Mouse (Mus musculus): ENCODE measurements around the gene Rer1.
"Not testable (repeated sequence)": the region's sequence is repeated elsewhere in the genome, so short reads cannot be mapped to it uniquely, and the experiment has no call there.

Rer1 gene

DNA sequence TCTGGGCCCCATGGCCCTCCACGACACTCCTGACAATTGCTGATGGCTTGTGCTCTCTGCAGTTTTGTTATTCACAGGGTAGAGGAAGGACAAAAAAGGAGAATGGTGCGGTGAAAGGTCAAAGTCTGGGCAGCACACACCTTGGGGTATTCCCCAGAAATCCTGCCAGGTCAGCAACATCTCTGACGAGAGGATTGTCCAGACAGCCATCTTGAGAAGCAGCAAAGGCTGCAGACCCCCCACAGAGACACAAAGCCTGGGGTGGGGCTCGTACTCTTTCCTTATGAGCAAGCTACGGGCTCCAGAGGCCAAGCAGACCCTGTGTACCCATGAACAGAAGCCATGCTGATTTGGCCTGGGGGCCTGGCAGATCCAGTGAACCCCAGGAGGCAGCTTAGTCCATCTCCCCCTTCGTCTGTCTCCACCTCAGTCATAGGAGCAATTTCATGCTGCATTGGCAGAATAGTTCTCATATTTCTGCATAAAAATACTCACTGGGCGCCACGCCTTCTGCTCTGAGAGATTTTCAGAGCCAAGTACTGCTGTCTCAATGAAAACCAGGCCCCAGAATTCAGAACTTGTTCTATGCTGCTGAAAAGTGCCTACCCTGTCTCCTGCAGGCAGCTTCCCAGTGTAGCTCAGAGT lies 27.7 kb upstream of the Rer1 start:
- DNase-seq (ENCODE audit: low spot score), result no peak

DNA sequence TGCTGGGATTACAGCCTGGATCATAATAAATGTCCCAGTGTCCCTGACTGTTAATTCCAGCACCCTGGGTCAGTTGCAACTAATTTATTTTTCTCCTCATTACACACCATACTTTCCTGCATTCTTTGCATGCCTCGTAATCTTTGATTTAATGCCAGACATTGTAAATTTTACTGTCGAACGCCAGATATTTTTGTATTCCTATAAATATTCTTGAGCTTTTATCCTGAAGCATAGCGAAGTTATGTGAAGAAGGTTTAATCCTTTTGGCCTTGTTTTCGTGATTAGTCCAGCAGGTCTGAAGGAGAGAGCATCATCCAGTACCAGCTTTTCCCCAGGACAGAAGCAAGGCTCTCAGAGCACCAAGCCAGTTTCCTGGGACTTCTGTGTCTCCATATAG lies 23.3 kb upstream of the Rer1 start:
- no peak for DNase-seq (ENCODE audit: low spot score)

GRCm38 (mm10) chr4:155107886-155108285 lies 21.7 kb upstream of the Rer1 start:
- no peak for DNase-seq (ENCODE audit: low spot score)

DNA sequence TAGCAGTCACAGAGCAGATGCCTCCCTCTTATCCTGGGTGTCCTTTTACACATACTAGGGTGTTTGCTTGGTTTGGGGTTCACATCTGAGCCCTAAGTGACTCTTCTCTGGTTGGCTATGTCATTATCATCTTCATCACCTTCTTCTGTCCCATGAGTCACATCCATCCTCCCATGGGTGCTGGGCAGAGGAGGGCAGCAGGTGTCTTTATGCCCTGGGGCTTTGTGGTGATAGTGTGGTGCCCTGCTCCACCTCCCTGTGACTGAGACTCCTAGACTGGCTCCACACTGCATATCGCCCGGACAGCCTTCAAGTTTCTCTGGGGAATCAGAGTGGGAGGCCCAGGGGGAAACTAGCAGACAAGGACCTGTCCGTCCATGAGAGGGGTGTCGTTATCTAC lies 12.4 kb upstream of the Rer1 start:
- no peak for DNase-seq (ENCODE audit: low spot score)

DNA sequence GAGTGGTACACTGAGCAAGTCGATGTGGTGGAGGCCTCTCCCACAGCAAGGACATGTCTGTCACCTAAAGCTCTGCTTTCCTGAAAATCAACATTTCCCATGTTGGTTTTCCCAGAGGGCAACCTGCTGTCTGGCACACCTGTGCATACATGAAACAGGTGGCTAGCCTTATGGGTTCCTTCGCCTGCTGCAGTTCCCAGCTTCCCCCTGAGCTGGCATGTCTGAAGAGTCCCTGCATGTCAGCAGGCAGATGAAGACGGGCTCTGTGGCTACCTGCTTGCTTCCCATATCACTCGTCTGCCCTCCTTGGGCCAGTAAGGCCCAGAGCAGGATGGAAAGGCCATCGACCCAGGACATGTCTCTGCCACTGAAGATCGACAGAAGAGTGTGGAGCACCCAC lies 11.3 kb upstream of the Rer1 start:
- DNase-seq (ENCODE audit: low spot score), result no peak

DNA sequence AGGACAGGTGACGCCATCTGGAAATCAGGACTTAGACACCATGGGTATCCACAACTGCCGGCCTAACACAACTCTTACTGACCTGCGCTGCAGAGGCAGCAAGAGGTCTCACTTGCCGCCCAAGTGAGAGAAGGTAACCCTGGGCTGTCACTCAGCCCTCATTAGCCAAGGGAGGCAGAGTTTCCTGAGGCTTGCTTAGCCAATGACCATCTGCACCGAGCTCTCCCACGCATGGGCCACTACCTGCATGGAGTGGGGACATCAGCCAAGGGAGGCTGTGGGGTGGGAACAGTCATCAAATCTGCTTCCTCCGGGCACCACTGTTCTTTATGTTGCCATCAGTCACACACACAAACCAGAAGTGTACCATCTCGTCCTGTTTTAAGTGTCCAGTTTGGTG lies 9.8 kb upstream of the Rer1 start:
- DNase-seq (ENCODE audit: low spot score), result no peak

- peak; percentile 76 for DNase-seq (ENCODE audit: low spot score)
Measured at GRCm38 (mm10) chr4:155095238-155095900, 9.2 kb upstream of the Rer1 start.

DNA sequence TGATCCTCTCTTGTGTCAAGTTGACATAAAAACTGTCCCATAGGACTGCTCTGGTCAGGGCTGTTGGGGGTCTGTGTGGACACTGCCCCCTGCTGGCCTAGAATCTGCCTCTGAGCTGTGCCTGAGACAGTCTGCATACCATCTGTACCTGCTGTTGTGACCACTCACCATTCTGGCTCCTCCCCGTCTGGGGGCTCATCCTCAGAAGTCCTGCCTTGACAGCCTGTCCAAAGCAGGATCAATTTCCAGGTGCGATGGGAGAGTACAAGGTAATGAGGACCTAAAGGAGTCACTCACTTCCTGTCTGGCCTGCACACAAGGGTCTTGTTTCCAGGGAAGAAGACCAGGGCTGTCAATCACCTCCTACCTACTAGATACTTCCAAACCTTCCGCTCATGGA lies 8.4 kb upstream of the Rer1 start:
- no peak for DNase-seq (ENCODE audit: low spot score)

DNA sequence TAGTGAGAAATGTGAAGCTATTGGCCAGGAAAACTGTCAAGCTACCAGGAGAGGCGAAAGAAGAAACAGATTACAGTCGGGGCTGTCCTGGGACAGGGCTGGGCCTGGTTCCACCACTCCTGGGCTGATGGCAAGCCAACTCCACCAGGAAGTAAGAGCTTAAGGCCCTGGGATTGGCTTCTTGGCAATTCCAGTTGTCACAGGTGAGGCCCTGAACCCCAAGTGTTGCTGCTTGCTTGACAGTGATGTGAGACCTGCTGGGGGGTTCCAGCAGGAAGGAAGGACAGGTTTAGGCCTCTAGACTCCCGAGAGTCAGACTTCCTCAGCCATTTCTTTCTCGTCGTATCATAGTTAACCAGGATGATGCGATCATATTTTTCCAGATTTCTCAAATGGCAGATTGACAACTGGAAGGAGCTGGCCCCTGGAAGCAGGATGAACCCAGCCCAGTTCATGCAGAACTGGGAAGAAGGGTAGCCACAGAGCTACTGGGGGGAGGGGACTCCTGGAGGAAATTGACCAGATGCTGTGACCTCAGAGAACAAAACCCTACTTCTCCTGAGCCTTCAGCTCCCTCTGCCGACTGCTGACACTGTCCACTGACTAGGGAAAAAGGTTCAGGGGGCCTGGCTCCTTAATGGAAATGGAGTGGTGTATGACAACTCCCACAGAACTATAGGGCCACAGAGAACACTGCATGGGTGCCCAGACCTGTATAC lies 7.4 kb upstream of the Rer1 start:
- no peak for DNase-seq (ENCODE audit: low spot score)

- no peak for DNase-seq (ENCODE audit: low spot score)
Measured at GRCm38 (mm10) chr4:155092718-155093430, 6.7 kb upstream of the Rer1 start.

DNA sequence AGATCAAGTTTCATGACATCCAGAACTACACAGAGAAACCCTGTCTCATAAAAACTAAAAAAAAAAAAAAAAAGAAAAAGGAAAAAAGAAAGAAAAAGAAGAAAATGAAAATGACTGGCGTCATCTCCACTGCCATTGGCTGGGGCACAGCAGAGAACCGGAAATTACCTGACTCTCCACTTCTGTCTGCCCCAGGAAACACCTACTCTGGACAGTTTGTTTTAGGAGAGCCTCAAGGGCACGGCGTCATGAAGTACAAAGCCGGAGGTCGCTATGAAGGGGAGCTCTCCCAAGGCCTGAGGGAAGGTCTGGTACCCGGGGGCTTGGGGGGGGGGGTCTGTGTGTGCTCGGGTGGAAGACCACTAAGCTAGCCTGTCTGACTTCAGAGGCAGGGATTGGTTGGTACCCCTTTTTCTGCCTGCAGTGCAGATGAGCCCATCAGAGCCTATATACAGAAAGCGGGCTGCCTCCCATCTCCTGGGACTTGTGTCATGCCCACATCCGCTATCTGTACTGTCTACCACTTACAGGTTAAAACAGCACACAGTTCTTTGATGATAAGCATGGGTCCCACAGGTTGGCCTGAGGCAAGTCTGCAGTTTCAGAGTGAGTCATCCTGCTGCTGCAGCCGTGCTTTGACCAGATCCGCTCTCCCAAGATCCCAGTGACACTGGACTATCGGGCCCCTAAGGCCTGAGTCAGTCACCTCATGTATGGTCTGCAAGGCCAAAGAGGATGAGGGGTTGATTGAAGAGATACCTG lies 4.7 kb upstream of the Rer1 start:
- DNase-seq (ENCODE audit: low spot score), result no peak

DNA sequence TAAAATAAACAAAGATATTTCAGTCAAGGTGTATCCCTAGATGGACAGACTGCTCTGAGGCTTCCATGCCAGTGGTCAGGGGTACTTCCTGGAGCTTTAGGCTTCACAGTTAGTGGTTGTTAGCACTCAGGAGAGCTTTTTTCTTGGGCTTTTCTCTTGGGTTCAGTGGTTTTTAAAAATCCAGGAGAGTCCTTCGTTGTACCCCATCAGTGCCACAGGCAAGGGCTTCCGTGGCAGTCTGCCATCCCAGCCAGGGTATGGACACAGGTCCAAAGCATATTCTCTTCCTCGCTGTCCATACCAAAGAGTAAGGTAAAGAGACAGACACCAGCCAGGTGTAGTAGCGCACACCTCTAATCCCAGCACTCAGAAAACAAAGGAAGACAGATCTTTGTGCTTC lies 4.0 kb upstream of the Rer1 start:
- DNase-seq (ENCODE audit: low spot score), result no peak

- DNase-seq (ENCODE audit: low spot score), result no peak
Measured at GRCm38 (mm10) chr4:155089241-155089640, 3.1 kb upstream of the Rer1 start.

DNA sequence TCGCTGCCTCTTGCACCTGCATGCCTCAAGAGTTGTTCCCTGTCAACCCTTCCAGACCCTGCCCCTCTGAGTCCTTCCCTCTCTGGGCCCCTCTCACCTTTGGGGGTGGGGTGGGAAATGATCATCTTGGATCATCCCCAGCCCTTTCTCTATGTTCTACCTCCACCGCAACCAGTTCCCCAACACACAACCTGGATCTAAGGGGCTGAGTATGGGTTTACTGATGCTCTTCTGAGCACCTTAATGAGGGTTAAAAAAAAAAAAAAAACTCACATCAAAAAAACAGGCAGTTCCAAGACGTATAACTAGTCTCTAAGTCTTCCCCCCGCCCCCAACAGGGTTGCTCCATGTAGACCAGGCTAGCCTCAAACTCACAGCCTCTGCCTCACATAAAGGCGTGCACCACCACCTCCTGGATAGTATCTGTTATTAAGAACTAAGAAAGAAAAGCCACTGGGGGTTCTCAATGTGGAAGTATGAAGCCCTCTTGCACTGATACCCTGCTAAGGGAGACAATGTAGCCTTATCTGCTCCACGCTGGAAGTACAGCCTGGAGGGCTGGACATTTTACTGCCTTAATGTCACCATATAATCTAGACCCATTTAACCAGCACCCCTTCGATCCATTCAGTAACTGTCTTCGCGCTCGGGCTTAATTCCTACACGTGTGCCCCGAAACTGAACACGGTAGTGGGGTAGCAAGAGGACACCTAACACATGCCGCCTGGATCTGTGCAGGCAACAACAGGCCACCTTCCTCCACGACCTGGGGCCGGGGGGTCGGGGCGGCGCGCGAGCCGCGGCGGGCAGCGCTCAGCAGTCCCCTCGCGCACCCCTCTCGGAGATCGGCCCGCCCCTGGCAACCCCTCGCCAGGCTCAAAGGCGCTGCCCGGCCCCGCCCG lies 725 bp downstream of the Rer1 start:
- DNase-seq (ENCODE audit: low spot score), result no peak

DNA sequence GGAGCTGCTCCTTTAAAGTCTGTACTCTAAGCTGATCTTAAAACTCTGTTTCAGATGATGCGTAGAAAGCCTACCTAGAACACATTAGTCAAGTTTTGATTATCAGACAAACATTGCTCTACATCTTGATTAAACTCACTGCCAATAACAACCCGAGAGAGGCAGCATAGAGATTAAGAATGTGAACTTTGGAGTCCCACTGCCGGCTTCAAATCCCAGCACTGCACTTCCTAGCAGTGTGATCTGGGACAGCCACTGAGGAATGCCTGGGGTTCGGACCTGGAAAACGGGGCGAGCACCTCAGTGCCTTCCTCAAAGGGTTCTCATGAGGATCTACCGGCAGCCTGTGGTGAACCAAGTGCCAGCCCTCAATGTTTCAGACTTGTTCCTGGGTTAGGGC lies 1.8 kb downstream of the Rer1 start:
- DNase-seq (ENCODE audit: low spot score), result no peak

DNA sequence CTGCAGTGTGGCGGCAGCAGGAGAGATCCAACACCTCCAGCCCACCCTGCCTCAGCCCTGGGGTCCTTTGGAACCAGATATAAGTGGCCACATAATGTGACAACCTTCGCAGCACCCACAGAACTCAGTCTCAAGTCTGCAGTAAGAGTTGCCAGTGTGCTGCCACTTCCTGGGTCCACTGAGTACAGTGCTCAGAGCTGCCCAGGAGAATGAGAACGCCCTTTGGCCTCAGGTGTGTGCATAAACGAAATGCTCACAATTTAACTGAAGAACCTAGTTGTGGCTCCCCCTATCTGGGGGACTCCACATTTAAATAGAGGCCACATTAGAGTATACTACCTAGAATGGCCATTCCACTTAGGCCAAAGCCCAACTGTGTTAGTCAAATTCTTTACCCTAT lies 2.6 kb downstream of the Rer1 start:
- no peak for DNase-seq (ENCODE audit: low spot score)

GRCm38 (mm10) chr4:155079666-155080065 lies 6.5 kb downstream of the Rer1 start:
- DNase-seq (ENCODE audit: low spot score), result no peak

DNA sequence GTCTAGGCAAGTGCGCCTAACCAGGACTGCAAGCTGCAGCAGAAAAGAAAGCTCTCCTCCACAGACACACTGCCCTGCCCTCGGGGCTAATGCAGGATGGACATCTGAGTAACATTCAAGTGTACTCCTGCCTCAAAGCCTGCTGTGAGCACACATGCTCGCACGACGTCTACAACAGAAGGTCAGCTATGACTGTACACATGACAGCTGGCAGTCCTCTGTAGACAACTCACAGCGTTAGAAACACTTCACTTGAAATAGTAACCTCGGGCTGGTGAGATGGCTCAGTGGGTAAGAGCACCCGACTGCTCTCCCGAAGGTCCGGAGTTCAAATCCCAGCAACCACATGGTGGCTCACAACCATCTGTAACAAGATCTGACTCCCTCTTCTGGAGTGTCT lies 7.4 kb downstream of the Rer1 start:
- not testable (repeated sequence) for DNase-seq (ENCODE audit: low spot score)

DNA sequence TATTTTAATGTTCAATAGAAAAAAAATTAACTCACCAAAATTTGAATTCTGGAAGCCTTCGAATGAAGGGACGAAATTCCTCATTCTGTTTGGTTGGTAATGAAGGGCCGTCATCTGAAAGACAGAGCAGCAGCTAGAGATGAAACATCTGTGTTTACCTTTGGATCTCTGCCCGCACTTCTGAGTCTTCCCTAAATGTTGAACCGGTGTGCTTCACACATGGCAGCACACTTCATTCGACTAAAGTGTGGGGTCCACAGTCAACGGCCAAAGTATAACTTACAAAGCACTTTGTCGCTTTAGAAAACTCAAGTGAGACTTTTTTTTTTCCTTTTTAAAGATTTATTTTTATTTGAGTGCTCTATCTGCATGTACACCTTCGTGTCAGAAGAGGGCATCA lies 9.5 kb downstream of the Rer1 start:
- no peak for DNase-seq (ENCODE audit: low spot score)

- DNase-seq (ENCODE audit: low spot score), result no peak
Measured at GRCm38 (mm10) chr4:155075813-155076212, 10.4 kb downstream of the Rer1 start.

DNA sequence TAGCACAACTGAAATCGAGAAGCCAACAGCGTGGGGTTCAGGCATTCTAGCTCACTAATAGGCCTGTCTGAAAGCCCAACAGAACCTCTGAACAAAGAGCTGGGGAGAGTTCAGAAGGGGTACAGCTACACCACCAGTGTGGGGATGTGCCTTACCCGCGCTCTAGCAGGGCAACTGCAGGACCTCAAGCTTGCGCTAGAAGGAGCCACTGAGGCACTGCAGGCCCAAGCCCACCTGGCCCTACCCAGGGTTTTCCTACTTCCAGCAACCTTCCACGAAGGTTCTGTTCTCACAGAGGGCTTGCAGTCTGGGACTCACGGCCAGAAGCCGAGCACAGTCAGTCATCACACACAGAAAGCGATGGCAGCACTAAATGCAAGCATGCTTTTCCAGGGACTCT lies 11.0 kb downstream of the Rer1 start:
- no peak for DNase-seq (ENCODE audit: low spot score)
